Mouse (Mus musculus): ENCODE data around the gene Cdc42bpb.

The Cdc42bpb gene

DNA sequence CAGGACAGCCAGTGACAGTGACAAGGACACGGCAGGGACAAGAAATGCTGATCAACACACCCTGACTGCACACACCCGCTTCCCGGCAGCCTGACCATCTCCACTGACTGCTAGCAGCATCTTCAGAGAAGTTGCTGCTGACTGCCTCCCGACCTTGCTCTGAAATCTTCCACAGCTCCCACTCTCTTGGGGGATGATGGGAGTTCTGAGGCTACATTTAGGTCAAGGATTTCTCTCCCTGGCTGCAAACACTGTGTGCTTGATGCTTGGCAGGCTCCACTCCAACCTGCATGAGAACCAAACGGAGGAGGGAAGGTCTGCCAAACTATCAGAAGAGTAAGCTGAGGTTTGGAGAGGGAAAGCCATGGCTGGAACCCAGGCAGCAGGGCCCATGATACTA, 19.5 kb upstream of the Cdc42bpb start:
- in situ Hi-C loops (cut with MboI; ENCODE audit: low pct_unique_long_range_greater_than_20kb in 1 of 2, low sequenced_read_pairs in 2 of 2, unreplicated experiment in 1 of 2) = no loop called here

GRCm38 (mm10) chr12:111394008-111394407, 16.5 kb upstream of the Cdc42bpb start:
- in situ Hi-C loops (cut with MboI; ENCODE audit: low pct_unique_long_range_greater_than_20kb in 1 of 2, low sequenced_read_pairs in 2 of 2, unreplicated experiment in 1 of 2) = no loop called here

DNA sequence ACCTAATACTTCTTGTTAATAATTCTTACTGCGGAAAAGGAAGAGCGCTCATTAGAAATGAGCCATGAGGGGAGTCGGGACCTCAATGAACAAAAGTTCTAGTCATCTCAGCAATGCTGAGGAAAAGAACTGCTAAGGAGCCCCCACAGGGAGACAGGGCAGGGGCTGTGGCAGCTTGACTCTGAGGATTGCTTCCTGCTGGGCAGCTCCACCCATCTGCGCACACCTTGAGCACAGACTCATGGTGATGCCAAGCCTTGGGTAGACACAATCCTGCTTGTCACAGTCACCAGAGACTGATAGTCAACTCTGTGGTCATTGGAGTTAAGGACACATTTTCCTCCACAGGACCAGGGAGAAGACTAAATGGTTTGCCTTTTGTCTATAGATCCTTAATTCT, 9.6 kb upstream of the Cdc42bpb start:
- in situ Hi-C loops (cut with MboI; ENCODE audit: low pct_unique_long_range_greater_than_20kb in 1 of 2, low sequenced_read_pairs in 2 of 2, unreplicated experiment in 1 of 2) = no loop called here

GRCm38 (mm10) chr12:111386642-111387120, 9.2 kb upstream of the Cdc42bpb start:
- in situ Hi-C loops (cut with MboI; ENCODE audit: low pct_unique_long_range_greater_than_20kb in 1 of 2, low sequenced_read_pairs in 2 of 2, unreplicated experiment in 1 of 2) = no loop called here

GRCm38 (mm10) chr12:111385883-111386641, 8.5 kb upstream of the Cdc42bpb start:
- in situ Hi-C loops (cut with MboI; ENCODE audit: low pct_unique_long_range_greater_than_20kb in 1 of 2, low sequenced_read_pairs in 2 of 2, unreplicated experiment in 1 of 2) = no loop called here

DNA sequence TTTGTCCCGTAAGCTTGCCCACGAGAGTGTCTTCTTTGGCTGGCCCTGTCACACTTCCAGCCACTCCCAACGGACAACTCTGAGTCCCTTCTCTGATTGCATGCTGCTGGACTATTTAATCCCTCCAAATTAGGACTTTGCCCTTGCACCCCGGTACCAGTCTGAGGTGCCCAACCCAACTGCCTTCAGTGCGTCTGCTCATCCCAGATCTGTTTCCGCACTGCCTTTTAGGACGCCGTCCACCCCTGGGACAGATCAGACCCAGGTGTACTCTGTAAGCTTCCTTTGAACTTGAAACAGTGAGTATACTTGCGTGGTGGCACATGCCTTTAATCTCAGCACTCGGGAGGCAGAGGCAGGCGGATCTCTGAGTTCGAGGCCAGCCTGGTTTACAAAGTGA, 1.3 kb upstream of the Cdc42bpb start:
- in situ Hi-C loops (cut with MboI; ENCODE audit: low pct_unique_long_range_greater_than_20kb in 1 of 2, low sequenced_read_pairs in 2 of 2, unreplicated experiment in 1 of 2) = no loop called here

DNA sequence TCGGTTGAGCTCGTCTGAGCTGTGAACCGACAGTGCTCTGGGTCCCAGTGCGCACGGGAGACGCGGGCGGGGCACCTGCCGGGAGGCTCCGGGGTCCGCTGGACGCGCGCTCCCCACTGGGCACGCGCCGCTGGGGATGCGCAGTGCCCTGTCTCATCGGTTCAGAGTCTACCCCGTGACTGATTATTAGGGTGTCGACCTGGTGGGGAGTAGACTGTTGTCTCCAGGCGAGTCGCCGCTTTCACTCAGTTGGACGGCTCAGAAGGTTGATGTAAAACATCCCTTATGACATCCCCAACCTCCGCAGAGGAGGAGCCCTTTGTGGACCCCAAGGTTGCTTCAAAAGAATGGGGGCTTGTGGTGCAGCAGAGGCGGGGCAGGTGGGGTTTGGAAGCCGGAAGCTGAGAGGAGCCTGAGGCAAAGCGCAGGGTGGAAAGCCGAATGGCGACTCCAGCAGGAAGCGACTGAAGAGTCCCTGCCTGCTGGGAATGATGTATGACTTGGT, 520 bp upstream of the Cdc42bpb start:
- in situ Hi-C loops (cut with MboI; ENCODE audit: low pct_unique_long_range_greater_than_20kb in 1 of 2, low sequenced_read_pairs in 2 of 2, unreplicated experiment in 1 of 2) = no loop called here

GRCm38 (mm10) chr12:111376826-111377331, 639 bp downstream of the Cdc42bpb start:
- in situ Hi-C loops (cut with MboI; ENCODE audit: low pct_unique_long_range_greater_than_20kb in 1 of 2, low sequenced_read_pairs in 2 of 2, unreplicated experiment in 1 of 2) = no loop called here

GRCm38 (mm10) chr12:111376053-111376452, 1.5 kb downstream of the Cdc42bpb start:
- in situ Hi-C loops (cut with MboI; ENCODE audit: low pct_unique_long_range_greater_than_20kb in 1 of 2, low sequenced_read_pairs in 2 of 2, unreplicated experiment in 1 of 2) = no loop called here

- in situ Hi-C loops (cut with MboI; ENCODE audit: low pct_unique_long_range_greater_than_20kb in 1 of 2, low sequenced_read_pairs in 2 of 2, unreplicated experiment in 1 of 2) = no loop called here
Observed at GRCm38 (mm10) chr12:111375559-111375958, 2.0 kb downstream of the Cdc42bpb start.

GRCm38 (mm10) chr12:111374727-111375126, 2.8 kb downstream of the Cdc42bpb start:
- in situ Hi-C loops (cut with MboI; ENCODE audit: low pct_unique_long_range_greater_than_20kb in 1 of 2, low sequenced_read_pairs in 2 of 2, unreplicated experiment in 1 of 2) = no loop called here

GRCm38 (mm10) chr12:111373411-111373810, 4.1 kb downstream of the Cdc42bpb start:
- in situ Hi-C loops (cut with MboI; ENCODE audit: low pct_unique_long_range_greater_than_20kb in 1 of 2, low sequenced_read_pairs in 2 of 2, unreplicated experiment in 1 of 2) = no loop called here

- in situ Hi-C loops (cut with MboI; ENCODE audit: low pct_unique_long_range_greater_than_20kb in 1 of 2, low sequenced_read_pairs in 2 of 2, unreplicated experiment in 1 of 2) = no loop called here
Observed at GRCm38 (mm10) chr12:111371905-111372304, 5.6 kb downstream of the Cdc42bpb start.

GRCm38 (mm10) chr12:111370249-111370648, 7.3 kb downstream of the Cdc42bpb start:
- in situ Hi-C loops (cut with MboI; ENCODE audit: low pct_unique_long_range_greater_than_20kb in 1 of 2, low sequenced_read_pairs in 2 of 2, unreplicated experiment in 1 of 2) = no loop called here

DNA sequence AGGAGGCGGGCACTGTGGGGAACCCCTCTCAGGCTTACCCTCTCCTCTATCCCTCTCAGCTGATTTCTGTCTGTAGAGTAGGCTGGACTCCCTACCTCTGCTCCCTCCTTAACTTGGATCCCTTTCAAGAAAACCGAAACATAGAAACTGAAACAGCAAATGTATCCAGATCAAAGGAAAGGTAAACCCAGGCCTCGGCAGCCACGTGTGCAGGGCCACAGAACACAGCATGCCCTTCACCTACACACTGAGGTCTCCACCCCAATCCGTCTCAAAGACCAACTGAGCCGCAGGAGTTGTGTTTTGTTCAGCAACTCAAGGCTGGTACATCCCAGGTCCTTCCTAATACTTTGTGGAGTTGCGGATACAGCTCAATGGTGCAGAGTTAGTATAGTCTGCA, 10.5 kb downstream of the Cdc42bpb start:
- in situ Hi-C loops (cut with MboI; ENCODE audit: low pct_unique_long_range_greater_than_20kb in 1 of 2, low sequenced_read_pairs in 2 of 2, unreplicated experiment in 1 of 2) = no loop called here

GRCm38 (mm10) chr12:111364234-111364633, 13.3 kb downstream of the Cdc42bpb start:
- in situ Hi-C loops (cut with MboI; ENCODE audit: low pct_unique_long_range_greater_than_20kb in 1 of 2, low sequenced_read_pairs in 2 of 2, unreplicated experiment in 1 of 2) = no loop called here

- in situ Hi-C loops (cut with MboI; ENCODE audit: low pct_unique_long_range_greater_than_20kb in 1 of 2, low sequenced_read_pairs in 2 of 2, unreplicated experiment in 1 of 2) = no loop called here
Observed at GRCm38 (mm10) chr12:111361319-111362098, 16.0 kb downstream of the Cdc42bpb start.

- in situ Hi-C loops (cut with MboI; ENCODE audit: low pct_unique_long_range_greater_than_20kb in 1 of 2, low sequenced_read_pairs in 2 of 2, unreplicated experiment in 1 of 2) = no loop called here
Observed at GRCm38 (mm10) chr12:111360671-111361070, 16.8 kb downstream of the Cdc42bpb start.

GRCm38 (mm10) chr12:111356216-111356615, 21.3 kb downstream of the Cdc42bpb start:
- in situ Hi-C loops (cut with MboI; ENCODE audit: low pct_unique_long_range_greater_than_20kb in 1 of 2, low sequenced_read_pairs in 2 of 2, unreplicated experiment in 1 of 2) = no loop called here

Measured in mouse embryonic stem cell (cell line).